Mouse (Mus musculus): ENCODE measurements around the gene Trp53i11.

The Trp53i11 gene

GRCm38 (mm10) chr2:93171929-93172328 is 15.4 kb upstream of the Trp53i11 start:
- DNase-seq (ENCODE audit: low spot score in 2 of 2), result no peak

DNA sequence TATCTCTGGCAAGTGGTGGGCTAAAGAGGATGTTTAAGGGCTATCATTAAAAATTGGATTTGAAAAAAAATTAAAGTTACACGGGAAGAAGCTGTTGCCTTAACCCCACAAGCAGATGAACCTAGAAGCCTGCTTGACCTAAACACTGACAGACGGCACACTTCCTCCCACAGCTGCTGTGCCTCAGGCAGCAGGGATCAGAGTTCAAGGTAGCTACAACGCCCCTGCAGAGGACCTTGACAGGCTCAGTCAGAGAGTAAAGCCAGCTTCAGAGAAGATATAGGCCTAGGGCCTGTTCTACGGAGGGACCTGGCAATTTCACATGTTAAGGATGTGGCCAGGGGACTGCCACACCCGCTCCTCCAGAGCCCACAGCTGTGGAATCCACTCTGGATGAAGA is 14.9 kb upstream of the Trp53i11 start:
- no peak for DNase-seq (ENCODE audit: low spot score in 2 of 2)

DNA sequence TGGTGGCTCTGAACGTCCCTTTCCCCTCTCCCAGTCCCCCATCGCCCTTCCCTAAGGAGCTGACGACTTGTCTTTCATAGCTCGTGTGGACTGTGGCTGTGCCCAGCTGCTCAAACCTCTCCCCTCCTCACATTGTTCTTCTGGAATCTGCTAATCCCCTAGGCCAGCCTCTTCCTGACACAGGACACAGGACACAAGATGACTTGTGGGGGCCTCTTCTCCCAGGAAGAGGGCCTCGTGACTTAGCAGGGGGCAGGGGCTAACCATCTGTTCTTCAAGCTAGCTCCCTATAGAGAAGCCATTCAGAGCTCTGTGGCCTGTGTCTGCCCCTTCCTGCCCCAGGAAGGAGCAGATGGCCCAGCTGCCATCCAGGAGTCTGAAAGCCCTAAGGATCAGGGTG is 13.2 kb upstream of the Trp53i11 start:
- no peak for DNase-seq (ENCODE audit: low spot score in 2 of 2)

GRCm38 (mm10) chr2:93175278-93175677 is 12.1 kb upstream of the Trp53i11 start:
- no peak for DNase-seq (ENCODE audit: low spot score in 2 of 2)

GRCm38 (mm10) chr2:93175721-93176120 is 11.6 kb upstream of the Trp53i11 start:
- DNase-seq (ENCODE audit: low spot score in 2 of 2), result no peak

DNA sequence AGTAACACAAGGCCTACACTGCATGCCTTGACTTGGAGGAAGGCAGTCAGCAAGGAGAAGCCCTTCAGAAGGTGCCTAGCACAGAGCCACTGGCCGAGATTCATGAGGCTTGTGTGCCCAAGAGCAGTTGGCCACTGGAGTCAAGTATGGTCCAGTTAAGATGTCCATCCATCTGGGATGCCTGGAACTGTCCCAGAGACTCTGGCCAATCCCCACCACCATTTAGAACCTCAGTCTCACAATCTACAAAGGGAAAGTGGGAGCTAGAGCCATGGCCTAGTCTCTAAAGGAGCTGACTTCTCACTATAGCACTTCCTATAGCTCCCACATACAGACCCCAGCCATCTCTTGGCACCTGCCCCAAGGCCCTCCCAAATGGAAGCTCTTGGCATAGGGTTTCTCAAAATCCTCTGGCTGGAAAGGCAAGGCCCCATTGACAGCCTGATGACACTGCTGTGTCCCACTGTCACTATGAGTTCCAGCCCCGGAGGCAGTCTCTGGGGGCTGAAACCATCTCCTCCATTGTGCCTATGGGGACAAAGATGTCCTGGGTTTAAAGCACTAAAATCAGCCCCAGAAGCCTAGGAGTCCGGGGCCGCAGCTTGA is 11.1 kb upstream of the Trp53i11 start:
- DNase-seq (ENCODE audit: low spot score in 2 of 2), result no peak

DNA sequence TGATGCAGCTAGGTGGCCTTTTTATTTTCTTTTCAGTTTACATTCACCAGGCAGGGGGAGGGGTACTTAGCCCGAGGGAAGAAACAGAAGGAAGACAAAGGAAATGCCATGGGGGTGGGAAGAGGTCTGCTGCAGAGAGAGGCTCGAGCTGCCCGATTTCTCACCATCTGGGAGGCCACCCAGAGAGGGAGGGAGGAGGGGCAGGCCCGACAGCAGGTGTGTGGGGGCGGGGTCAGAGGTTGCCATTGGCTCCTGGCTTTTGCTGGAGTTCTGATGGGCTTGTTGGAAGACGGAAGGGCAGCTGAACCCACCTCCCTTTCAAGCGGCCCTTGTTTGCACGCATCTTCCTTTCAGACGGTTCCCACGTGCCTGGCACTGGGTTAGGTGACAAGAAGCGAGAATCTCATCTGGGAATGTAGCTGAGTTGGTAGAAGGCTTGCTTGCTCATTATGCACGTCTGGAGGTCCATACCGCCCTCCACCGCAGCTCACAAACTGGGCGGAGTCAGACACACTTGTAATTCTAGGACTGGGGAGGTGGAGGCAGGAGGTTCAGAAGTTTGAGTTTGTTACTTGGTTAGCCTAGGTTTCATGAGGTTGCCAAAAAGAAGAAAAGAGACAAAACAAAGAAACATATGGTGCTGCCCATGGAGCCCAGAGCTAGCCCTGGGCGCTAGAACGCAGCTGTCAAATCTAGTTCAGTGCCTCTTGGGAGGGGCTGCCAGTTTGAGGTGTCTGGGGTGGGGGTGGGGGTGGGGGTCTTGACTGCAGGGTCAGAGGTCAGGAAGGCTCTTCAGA is 10.3 kb upstream of the Trp53i11 start:
- DNase-seq (ENCODE audit: low spot score in 2 of 2), result no peak

DNA sequence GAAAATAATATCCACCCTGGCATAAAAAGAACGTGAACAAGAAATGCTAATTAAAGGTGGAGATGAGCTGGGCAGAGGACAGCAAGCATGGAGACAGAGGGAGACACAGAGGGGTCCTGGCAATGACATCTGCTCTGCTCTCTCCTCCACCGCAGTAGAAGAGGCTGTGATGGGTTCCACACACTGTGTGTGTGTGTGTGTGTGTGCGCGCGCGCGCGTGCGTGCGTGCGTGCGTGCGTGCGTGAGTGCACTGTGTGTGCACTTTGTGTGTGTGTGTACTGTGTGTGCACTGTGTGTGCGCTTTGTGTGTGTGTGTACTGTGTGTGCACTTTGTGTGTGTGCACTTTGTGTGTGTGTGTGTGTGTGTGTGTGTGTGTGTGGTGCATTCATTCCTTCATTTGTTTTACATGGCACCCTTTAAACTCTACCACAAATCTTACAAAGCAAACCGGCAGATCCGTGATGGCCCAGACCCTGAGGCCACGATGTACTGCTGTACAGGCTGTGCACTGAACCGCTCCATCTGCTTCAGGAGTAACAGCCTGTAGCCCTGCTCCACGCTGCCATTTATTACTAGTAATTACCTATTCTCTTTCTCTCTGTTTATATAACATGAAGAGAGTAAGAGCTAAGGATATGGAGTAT is 9.6 kb upstream of the Trp53i11 start:
- no peak for DNase-seq (ENCODE audit: low spot score in 2 of 2)

GRCm38 (mm10) chr2:93178313-93178677 is 9.1 kb upstream of the Trp53i11 start:
- no peak for DNase-seq (ENCODE audit: low spot score in 2 of 2)

GRCm38 (mm10) chr2:93179603-93180002 is 7.7 kb upstream of the Trp53i11 start:
- no peak for DNase-seq (ENCODE audit: low spot score in 2 of 2)

- DNase-seq (ENCODE audit: low spot score in 2 of 2), result no peak
Measured at GRCm38 (mm10) chr2:93180077-93180844, 7.1 kb upstream of the Trp53i11 start.

GRCm38 (mm10) chr2:93182859-93183258 is 4.5 kb upstream of the Trp53i11 start:
- DNase-seq (ENCODE audit: low spot score in 2 of 2), result no peak

- DNase-seq (ENCODE audit: low spot score in 2 of 2), result no peak
Measured at GRCm38 (mm10) chr2:93188020-93188760, 842 bp downstream of the Trp53i11 start.

- no peak for DNase-seq (ENCODE audit: low spot score in 2 of 2)
Measured at GRCm38 (mm10) chr2:93188761-93189458, 1.6 kb downstream of the Trp53i11 start.

- no peak for DNase-seq (ENCODE audit: low spot score in 2 of 2)
Measured at GRCm38 (mm10) chr2:93190771-93191487, 3.6 kb downstream of the Trp53i11 start.

GRCm38 (mm10) chr2:93191488-93192181 is 4.3 kb downstream of the Trp53i11 start:
- DNase-seq (ENCODE audit: low spot score in 2 of 2), result no peak

- DNase-seq (ENCODE audit: low spot score in 2 of 2), result no peak
Measured at GRCm38 (mm10) chr2:93192182-93192560, 4.8 kb downstream of the Trp53i11 start.

DNA sequence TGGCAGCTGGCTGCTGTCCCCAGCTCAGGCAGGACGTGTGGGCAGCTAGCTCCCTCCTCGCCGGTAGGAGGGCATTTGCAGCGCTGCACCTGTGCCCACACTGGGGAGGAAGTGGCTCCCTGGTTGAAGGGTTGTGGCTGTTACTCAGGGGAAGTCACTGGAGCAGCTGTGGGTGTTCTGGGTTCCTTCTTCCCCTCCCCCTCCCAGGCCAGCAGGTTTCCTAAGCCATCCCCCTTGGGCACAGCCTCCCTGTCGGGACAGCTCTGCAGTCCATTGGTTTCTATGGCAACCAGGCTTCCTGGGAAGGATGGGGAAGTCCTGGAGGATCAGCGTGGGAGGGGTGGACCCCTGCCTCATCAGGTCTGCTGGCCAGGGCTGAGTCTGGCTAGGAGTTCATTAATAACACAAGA is 5.3 kb downstream of the Trp53i11 start:
- no peak for DNase-seq (ENCODE audit: low spot score in 2 of 2)

DNA sequence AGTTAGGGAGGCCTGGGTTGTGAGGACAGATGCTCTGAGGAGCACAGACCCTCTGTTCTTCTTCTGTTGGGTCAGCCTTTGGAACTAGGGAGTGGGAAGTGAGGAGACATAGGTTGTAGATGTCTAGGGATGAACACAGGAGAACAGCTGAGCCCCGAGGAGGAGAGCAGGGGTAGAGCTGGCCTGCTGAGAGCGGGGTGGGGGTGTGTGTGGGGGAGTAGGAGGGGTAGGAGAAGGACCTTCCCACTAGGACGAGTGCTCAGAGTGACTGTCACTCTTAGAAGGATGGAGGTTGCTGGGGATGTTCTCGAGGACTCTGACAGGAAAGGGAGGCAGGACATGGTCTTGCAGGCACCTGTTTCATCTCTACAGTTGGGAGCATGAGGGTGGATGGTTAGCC is 6.5 kb downstream of the Trp53i11 start:
- no peak for DNase-seq (ENCODE audit: low spot score in 2 of 2)

DNA sequence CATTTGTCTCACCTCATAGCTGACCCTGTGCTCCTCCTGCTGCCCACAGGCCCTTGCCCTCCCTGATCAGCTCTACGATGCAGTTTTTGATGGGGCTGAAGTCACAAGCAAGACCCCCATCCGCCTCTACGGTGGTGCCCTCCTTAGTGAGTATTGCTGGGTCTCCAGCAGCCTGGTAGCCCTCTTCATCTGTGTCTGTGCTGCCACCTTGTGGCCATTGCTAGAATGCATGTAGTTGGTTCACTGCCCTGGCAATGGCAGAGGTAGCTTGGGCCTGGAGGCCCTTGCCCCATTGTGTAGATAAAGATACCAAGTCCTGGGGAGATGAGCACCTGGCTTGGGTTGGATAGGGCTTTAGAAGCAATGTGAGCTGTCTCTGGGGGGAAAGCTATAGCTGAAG is 11.5 kb downstream of the Trp53i11 start:
- DNase-seq (ENCODE audit: low spot score in 2 of 2), result peak; percentile 87 to 88
